Mouse (Mus musculus) E14TG2a.4 (cell line): Measurements from ENCODE around the gene Gtf2a1l.

ENCODE experiments used
- CTCF ChIP-seq: conservative IDR thresholded peaks from 2 replicates; pipeline ENCODE4 v1.5.1; 2014; ENCODE audit warnings: low read length
- NANOG ChIP-seq: IDR thresholded peaks from 2 replicates; pipeline ENCODE4 v1.6.1; 2014; ENCODE audit warnings: borderline replicate concordance, low read length, mixed read lengths
- POU5F1 ChIP-seq: IDR thresholded peaks from 2 replicates; pipeline ENCODE4 v1.6.1; 2014; ENCODE audit warnings: low read length, borderline replicate concordance

GRCm38 (mm10) chr17:88670800-88671199 is 2.3 kb downstream of the Gtf2a1l start:
- TF ChIP-seq CTCF = no peak
- no peak for TF ChIP-seq NANOG
- no peak for TF ChIP-seq POU5F1
